Mouse (Mus musculus) cerebellum, adult 2 months (tissue): Measurements from ENCODE around the gene Cplx3.

Experiments
- CTCF ChIP-seq: fragments of 200-500 bp; IDR thresholded peaks from 2 replicates; pipeline ENCODE4 v1.5.1; 2011; ENCODE audit warnings: low read depth, mild to moderate bottlenecking, control low read depth, low read length, moderate library complexity, borderline replicate concordance; ENCODE audit not compliant: insufficient read depth
- POLR2A ChIP-seq: fragments of 200-500 bp; IDR thresholded peaks from 2 replicates; pipeline ENCODE4 v1.6.1; 2011; ENCODE audit warnings: low read length, control low read depth, borderline replicate concordance; ENCODE audit not compliant: insufficient read depth

- TF ChIP-seq POLR2A (no peak), CTCF (no peak)
Observed at GRCm38 (mm10) chr9:57553119-57553518, 53.0 kb downstream of the Cplx3 start.
